Mouse (Mus musculus) lung, postnatal 0 days (tissue): ENCODE measurements at regions not wholly inside any gene's neighbourhood (a gene's known extent, or its start where the extent isn't known, plus 50 kb on each side); places are given as distances from the start of the nearest gene placed in this dataset.

Experiments used
- CTCF ChIP-seq: IDR thresholded peaks from 2 replicates; pipeline ENCODE4 v1.5.1; 2016; ENCODE audit warnings: antibody characterized with exemption, mild to moderate bottlenecking
- EP300 ChIP-seq: IDR thresholded peaks from 2 replicates; pipeline ENCODE4 v1.6.1; 2016; ENCODE audit warnings: antibody characterized with exemption, mild to moderate bottlenecking, control low read depth

GRCm38 (mm10) chr3:78919407-78919806 lies 366.9 kb downstream of the Rapgef2 start:
- peak; percentile 94 for TF ChIP-seq CTCF
- no peak for TF ChIP-seq EP300
